Mouse (Mus musculus) neural tube, embryonic 12.5 days (tissue): ENCODE measurements around the gene A730061H03Rik. TPM values are rescaled to one million over a fixed set of nuclear protein-coding genes. Genes with fewer than 3 reads are reported as not detected.
A peak's percentile ranks its signal among the peaks of the same experiment; 100 is the strongest.

ENCODE experiments used
- ATAC-seq: fragments of 200-750 bp; cut with Nextera tagmentation; 2 replicates; pipeline ENCODE4 v1.8.0; 2017; ENCODE audit warnings: low read depth, mild to moderate bottlenecking, moderate TSS enrichment, moderate library complexity; ENCODE audit not compliant: low FRiP score
- H3K27ac ChIP-seq: fragments of 300-500 bp; sonication (generic); 2 replicates; pipeline ENCODE4 v1.5.1; 2016
- H3K27me3 ChIP-seq: fragments of 300-500 bp; sonication (generic); replicated peaks from 2 replicates; pipeline ENCODE4 v1.6.1; 2016; ENCODE audit warnings: mild to moderate bottlenecking
- H3K36me3 ChIP-seq: fragments of 300-500 bp; sonication (generic); 2 replicates; pipeline ENCODE4 v1.6.1; 2016; ENCODE audit warnings: mild to moderate bottlenecking
- H3K4me1 ChIP-seq: fragments of 300-500 bp; sonication (generic); 2 replicates; pipeline ENCODE4 v1.6.1; 2016
- H3K4me2 ChIP-seq: fragments of 300-500 bp; sonication (generic); replicated peaks from 2 replicates; pipeline ENCODE4 v1.6.1; 2016; ENCODE audit warnings: mild to moderate bottlenecking
- H3K4me3 ChIP-seq: fragments of 300-500 bp; sonication (generic); 2 replicates; pipeline ENCODE4 v1.5.1; 2016
- H3K9ac ChIP-seq: fragments of 300-500 bp; sonication (generic); 2 replicates; pipeline ENCODE4 v1.6.1; 2016; ENCODE audit warnings: mild to moderate bottlenecking
- H3K9me3 ChIP-seq: fragments of 300-500 bp; sonication (generic); 2 replicates; pipeline ENCODE4 v1.6.1; 2016; ENCODE audit warnings: mild to moderate bottlenecking
- WGBS: fragments of 180-500 bp; shearing (Covaris S2); methylation state at CpG from one replicate; pipeline ENCODE4 v1.1.7; 2016; 5-methylcytosine and 5-hydroxymethylcytosine counted together
- polyA plus RNA-seq: library from polyadenylated mRNA; unstranded; fragments of >200 nt; fragmentation: Nextera tagmentation; extraction: Ambion mirVana; gene quantifications from 2 replicates; pipeline ENCODE4 v1.2.1, GENCODE M21; 2016

A730061H03Rik gene
- polyA plus RNA-seq, 1 experiment from 2014 or later = not detected

- Histone ChIP-seq H3K36me3 (no peaks in the 10 kb centered on the region), H3K27me3 (no peaks in the 10 kb centered on the region), H3K4me3 (no peak overlapping the region), H3K27ac (no peak overlapping the region), H3K4me2 (no peak overlapping the region), H3K9me3 (no peaks in the 10 kb centered on the region), H3K4me1 (peaks cover 15% of the 10 kb centered on the region), H3K9ac (no peak overlapping the region)
- WGBS = 57% methylated on average over 6 of the region's 6 CpGs
- ATAC-seq = no peak
Measured at GRCm38 (mm10) chr14:55536116-55536745, 24.0 kb downstream of the A730061H03Rik start.

DNA sequence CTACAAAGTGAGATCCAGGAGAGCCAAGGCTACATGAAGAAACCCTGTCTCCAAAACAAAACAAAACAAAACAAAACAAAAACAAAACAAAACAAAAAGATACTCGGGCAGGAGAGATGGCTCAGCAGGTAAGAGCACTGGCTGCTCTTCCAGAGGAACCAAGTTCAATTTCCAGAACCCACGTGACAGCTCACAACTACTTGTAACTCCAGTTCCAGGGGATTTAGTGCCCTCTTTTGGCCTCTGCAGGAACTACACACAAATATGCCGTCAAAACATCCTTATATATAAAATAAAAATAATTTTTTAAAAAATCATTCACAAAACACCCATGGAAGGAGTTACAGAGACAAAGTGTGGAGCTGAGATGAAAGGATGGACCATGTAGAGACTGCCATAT is 32.3 kb downstream of the A730061H03Rik start:
- H3K36me3 ChIP-seq = no peaks in the 10 kb centered on the region
- WGBS = 25% methylated on average over 3 of the region's 3 CpGs
- ATAC-seq = no peak

DNA sequence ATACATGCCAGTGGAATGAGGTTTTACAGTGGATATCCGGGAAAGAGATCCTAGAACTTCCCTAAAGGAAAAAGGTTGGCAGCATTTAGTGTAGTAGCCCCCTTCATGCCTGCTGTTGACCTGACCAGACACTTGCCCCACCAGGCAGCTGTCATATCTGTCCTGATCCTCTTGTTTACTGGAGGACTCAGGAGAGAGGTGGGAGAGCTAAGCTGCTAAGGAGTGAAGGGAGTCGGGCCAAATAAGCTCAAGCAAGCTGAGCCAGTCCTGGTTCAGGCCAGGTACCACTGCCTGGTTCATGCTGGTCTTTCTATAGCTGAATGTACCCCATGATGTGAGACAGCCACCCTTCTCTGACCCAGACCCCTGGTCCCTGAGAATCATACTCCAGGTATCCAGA is 33.5 kb downstream of the A730061H03Rik start:
- Histone ChIP-seq H3K4me2 (no peak overlapping the region), H3K27ac (no peak overlapping the region), H3K36me3 (no peaks in the 10 kb centered on the region), H3K27me3 (peaks cover 7% of the 10 kb centered on the region; the same call in 1 of the 2 replicates), H3K9ac (no peak overlapping the region), H3K4me1 (no peaks in the 10 kb centered on the region), H3K9me3 (no peaks in the 10 kb centered on the region), H3K4me3 (no peak overlapping the region)
- 92% methylated on average over 2 of the region's 2 CpGs for WGBS
- no peak for ATAC-seq

More for the DNA sequence above, 32.3 kb downstream of the A730061H03Rik start:
- Histone ChIP-seq H3K9me3 (no peaks in the 10 kb centered on the region), H3K4me1 (no peaks in the 10 kb centered on the region), H3K4me2 (no peak overlapping the region), H3K4me3 (no peak overlapping the region), H3K27me3 (no peaks in the 10 kb centered on the region), H3K9ac (no peak overlapping the region), H3K27ac (no peak overlapping the region)

GRCm38 (mm10) chr14:55524785-55525184 is 35.4 kb downstream of the A730061H03Rik start, which contains the start of gene Nrl:
Gene Nrl, minus strand, starts transcription at chr14:55524981.
- 46% methylated on average over 8 of the region's 8 CpGs for WGBS
- no peaks in the 10 kb centered on the region for H3K9me3 ChIP-seq

GRCm38 (mm10) chr14:55524062-55524461 is 36.1 kb downstream of the A730061H03Rik start:
- H3K36me3 ChIP-seq = no peaks in the 10 kb centered on the region
- H3K9me3 ChIP-seq = no peaks in the 10 kb centered on the region
- H3K4me1 ChIP-seq = peaks cover 18% of the 10 kb centered on the region
- no peak overlapping the region for H3K4me3 ChIP-seq
- H3K9ac ChIP-seq = no peak overlapping the region
- H3K27ac ChIP-seq = no peak overlapping the region
- H3K27me3 ChIP-seq = peaks cover 12% of the 10 kb centered on the region
- no peak for ATAC-seq
- H3K4me2 ChIP-seq = no peak overlapping the region
- WGBS = 59% methylated on average over 4 of the region's 4 CpGs

More at GRCm38 (mm10) chr14:55524785-55525184, 35.4 kb downstream of the A730061H03Rik start, which contains the start of gene Nrl:
- Histone ChIP-seq H3K27me3 (peaks cover 12% of the 10 kb centered on the region), H3K4me1 (peaks cover 12% of the 10 kb centered on the region), H3K4me2 (no peak within 1 kb of the TSS), H3K4me3 (no peak within 1 kb of the TSS), H3K27ac (no peak within 1 kb of the TSS), H3K9ac (no peak within 1 kb of the TSS), H3K36me3 (no peaks in the 10 kb centered on the region)
- ATAC-seq = no peak

GRCm38 (mm10) chr14:55520451-55521361 is 39.5 kb downstream of the A730061H03Rik start:
- H3K27ac ChIP-seq = peak overlapping the region; percentile 32; the same call in 1 of the 2 replicates
- H3K4me1 ChIP-seq = peaks cover 25% of the 10 kb centered on the region
- H3K27me3 ChIP-seq = peaks cover 14% of the 10 kb centered on the region
- ATAC-seq = peak; percentile 73
- no peaks in the 10 kb centered on the region for H3K9me3 ChIP-seq
- no peaks in the 10 kb centered on the region for H3K36me3 ChIP-seq
- peak overlapping the region; percentile 51 for H3K4me3 ChIP-seq
- WGBS = under 1% methylated on average over 61 of the region's 61 CpGs
- peak overlapping the region; percentile 94 for H3K4me2 ChIP-seq
- H3K9ac ChIP-seq = peak overlapping the region; percentile 56

DNA sequence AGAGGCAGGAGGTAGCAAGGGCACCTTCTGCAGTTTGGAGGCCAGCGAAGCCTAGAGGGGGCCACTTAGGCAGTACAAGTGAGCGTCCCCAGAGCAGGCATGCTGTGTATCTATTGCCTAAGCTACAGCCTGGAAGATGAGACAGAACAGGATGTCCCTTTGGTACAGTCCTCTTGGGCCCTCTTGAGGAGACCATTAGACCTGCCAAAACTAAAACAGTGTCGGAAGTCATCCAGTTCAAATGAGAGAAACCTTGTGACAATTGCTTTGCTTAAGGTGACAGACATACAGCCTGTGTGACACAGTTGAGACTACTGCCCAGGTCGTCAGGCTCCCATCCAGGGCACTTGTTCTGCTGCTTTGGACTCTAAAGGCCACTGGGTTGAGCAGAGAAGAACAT is 40.6 kb downstream of the A730061H03Rik start:
- no peak for ATAC-seq
- WGBS = 63% methylated on average over 4 of the region's 4 CpGs
- H3K27me3 ChIP-seq = peaks cover 14% of the 10 kb centered on the region
- peaks cover 25% of the 10 kb centered on the region for H3K4me1 ChIP-seq
- H3K4me2 ChIP-seq = no peak overlapping the region
- H3K9me3 ChIP-seq = no peaks in the 10 kb centered on the region
- H3K4me3 ChIP-seq = no peak overlapping the region
- no peak overlapping the region for H3K9ac ChIP-seq
- no peak overlapping the region for H3K27ac ChIP-seq
- no peaks in the 10 kb centered on the region for H3K36me3 ChIP-seq

- Histone ChIP-seq H3K9ac (no peak overlapping the region), H3K4me1 (peaks cover 25% of the 10 kb centered on the region), H3K9me3 (no peaks in the 10 kb centered on the region), H3K27me3 (peaks cover 14% of the 10 kb centered on the region), H3K27ac (no peak overlapping the region), H3K36me3 (no peaks in the 10 kb centered on the region), H3K4me3 (no peak overlapping the region), H3K4me2 (no peak overlapping the region; the same call in 1 of the 2 replicates)
- WGBS = 31% methylated on average over 2 of the region's 2 CpGs
- ATAC-seq = peak; percentile 71
Measured at GRCm38 (mm10) chr14:55518897-55519296, 41.3 kb downstream of the A730061H03Rik start.

GRCm38 (mm10) chr14:55515846-55516245 is 44.4 kb downstream of the A730061H03Rik start:
- Histone ChIP-seq H3K27ac (no peak overlapping the region), H3K4me3 (no peak overlapping the region), H3K4me1 (peaks cover 26% of the 10 kb centered on the region), H3K27me3 (peaks cover 4% of the 10 kb centered on the region; the same call in 1 of the 2 replicates), H3K9ac (no peak overlapping the region), H3K36me3 (no peaks in the 10 kb centered on the region), H3K9me3 (no peaks in the 10 kb centered on the region), H3K4me2 (no peak overlapping the region)
- ATAC-seq = no peak
- WGBS = 83% methylated on average over 4 of the region's 4 CpGs

DNA sequence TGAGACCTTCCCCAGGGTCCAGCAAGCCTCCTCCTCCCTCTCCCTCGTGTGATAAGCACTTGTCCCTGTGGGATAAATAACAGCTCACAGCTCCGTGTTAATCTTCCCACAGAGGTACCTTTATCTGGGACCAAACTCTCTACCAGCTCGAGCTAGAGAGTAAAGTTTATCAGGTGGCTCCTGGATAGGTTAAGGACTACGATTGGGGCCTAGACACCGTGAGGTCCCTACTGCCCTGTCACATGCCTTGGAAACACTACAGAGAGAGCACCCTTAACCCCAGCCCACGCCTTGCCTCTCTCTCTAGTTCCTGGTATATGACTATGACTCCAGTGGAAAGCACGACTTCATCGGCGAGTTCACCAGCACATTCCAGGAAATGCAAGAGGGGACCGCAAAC is 46.3 kb downstream of the A730061H03Rik start:
- WGBS = 70% methylated on average over 10 of the region's 10 CpGs
- Histone ChIP-seq H3K4me2 (no peak overlapping the region), H3K9ac (no peak overlapping the region), H3K9me3 (no peaks in the 10 kb centered on the region), H3K27ac (no peak overlapping the region), H3K4me1 (peaks cover 19% of the 10 kb centered on the region; the same call in 1 of the 2 replicates), H3K36me3 (no peaks in the 10 kb centered on the region), H3K4me3 (no peak overlapping the region), H3K27me3 (0 out of 2 replicates have a peak, but pooled peaks cover 4% of the 10 kb centered on the region)
- no peak for ATAC-seq

DNA sequence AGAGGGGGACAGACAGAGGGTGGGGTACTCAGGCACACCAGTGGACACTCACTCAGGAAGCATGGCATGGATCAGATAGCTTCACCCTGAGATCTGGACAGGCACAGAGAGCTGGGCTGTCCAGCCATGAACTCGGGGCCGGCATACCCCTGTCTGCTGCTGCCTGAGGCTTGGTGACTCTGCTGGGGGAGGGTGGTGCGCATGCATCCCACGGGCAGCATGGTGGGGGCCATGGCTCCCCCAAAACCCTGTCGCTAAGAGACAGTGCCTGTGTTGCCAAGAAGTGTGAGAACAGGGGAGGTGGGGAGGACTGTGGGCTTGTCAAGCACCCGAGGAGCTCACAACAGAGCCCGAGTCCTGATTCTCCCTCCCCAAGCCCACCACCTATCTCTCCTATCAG is 49.2 kb downstream of the A730061H03Rik start:
- Histone ChIP-seq H3K9ac (no peak overlapping the region), H3K27ac (no peak overlapping the region), H3K4me3 (no peak overlapping the region), H3K27me3 (0 out of 2 replicates have a peak, but pooled peaks cover 4% of the 10 kb centered on the region), H3K36me3 (peaks cover 5% of the 10 kb centered on the region), H3K4me2 (no peak overlapping the region), H3K4me1 (peaks cover 13% of the 10 kb centered on the region; the same call in 1 of the 2 replicates), H3K9me3 (no peaks in the 10 kb centered on the region)
- 0 out of 2 replicates have a peak, but pooled peaks have one; percentile 19 for ATAC-seq
- 61% methylated on average over 7 of the region's 7 CpGs for WGBS
